Mouse (Mus musculus) MEL (cell line): ENCODE data around the gene Rapgef1.

Source experiments
- CTCF ChIP-seq, 3 experiments: IDR thresholded peaks in 2 of 3; conservative IDR thresholded peaks in 1 of 3; 2 replicates each; pipeline ENCODE4 v1.5.1; 2011 to 2012; ENCODE audit warnings: low read length in 3 of 3, low read depth in 2 of 3, mild to moderate bottlenecking in 2 of 3, improper control_type of control experiment in 1 of 3, inconsistent platforms in 1 of 3, mixed read lengths in 1 of 3, moderate library complexity in 1 of 3; ENCODE audit not compliant: control insufficient read depth in 1 of 3, insufficient read depth in 1 of 3, poor library complexity in 1 of 3, severe bottlenecking in 1 of 3
- NRF1 ChIP-seq: IDR thresholded peaks from 2 replicates; pipeline ENCODE4 v1.6.1; 2014; ENCODE audit warnings: low read depth, mild to moderate bottlenecking, inconsistent platforms, low read length, improper control_type of control experiment, moderate library complexity; ENCODE audit not compliant: poor library complexity, insufficient read depth, severe bottlenecking
- POLR2A ChIP-seq, 2 experiments: IDR thresholded peaks; 2 replicates each; pipeline ENCODE4 v1.6.1; 2011 to 2012; ENCODE audit warnings: low read length in 2 of 2, mild to moderate bottlenecking in 2 of 2, control low read depth in 1 of 2, improper control_type of control experiment in 1 of 2, low read depth in 1 of 2, moderate library complexity in 1 of 2; ENCODE audit not compliant: control insufficient read depth in 1 of 2, insufficient read depth in 1 of 2, poor library complexity in 1 of 2
- POLR2AphosphoS5 ChIP-seq: IDR thresholded peaks from 2 replicates; pipeline ENCODE4 v1.6.1; 2012; ENCODE audit warnings: low read depth, borderline replicate concordance, mild to moderate bottlenecking, inconsistent platforms, low read length, moderate library complexity, mixed read lengths
- TAL1 ChIP-seq: IDR thresholded peaks from 2 replicates; pipeline ENCODE4 v1.6.1; 2012; ENCODE audit warnings: mild to moderate bottlenecking, inconsistent platforms, low read length, moderate library complexity, mixed read lengths

GRCm38 (mm10) chr2:29592537-29592936, 27.0 kb upstream of the Rapgef1 start:
- TF ChIP-seq CTCF (IDR thresholded peaks at IDR 0.05 in 2 of 3, conservative IDR thresholded peaks at IDR 0.05 in 1 of 3; ENCODE audit: control insufficient read depth in 1 of 3, insufficient read depth in 1 of 3, low read depth in 2 of 3, low read length in 3 of 3, poor library complexity in 1 of 3, severe bottlenecking in 1 of 3): no peak
- TF ChIP-seq TAL1: 0 out of 2 replicates have a peak, but pooled peaks have one; percentile 14
- TF ChIP-seq POLR2A (IDR thresholded peaks at IDR 0.05; ENCODE audit: control insufficient read depth in 1 of 2, insufficient read depth in 1 of 2, low read depth in 1 of 2, low read length in 2 of 2, poor library complexity in 1 of 2): no peak
- no peak for TF ChIP-seq NRF1
- no peak for TF ChIP-seq POLR2AphosphoS5
